Mouse (Mus musculus) midbrain, embryonic 10.5 days (tissue): ENCODE results near the gene Porcn. TPM values are rescaled to one million over a fixed set of nuclear protein-coding genes. Genes with fewer than 3 reads are reported as not detected.

ENCODE experiments used
- DNase-seq: peaks from one replicate; pipeline ENCODE4 v3.0.0-alpha.2; 2017; ENCODE audit warnings: low spot score
- H3K27ac ChIP-seq: fragments of 300-500 bp; sonication (generic); replicated peaks from 2 replicates; pipeline ENCODE4 v1.5.1; 2016; ENCODE audit warnings: mild to moderate bottlenecking
- H3K27me3 ChIP-seq: fragments of 300-500 bp; sonication (generic); 2 replicates; pipeline ENCODE4 v1.6.1; 2016; ENCODE audit warnings: low read depth, mild to moderate bottlenecking; ENCODE audit not compliant: poor library complexity, severe bottlenecking
- H3K36me3 ChIP-seq: fragments of 300-500 bp; sonication (generic); 2 replicates; pipeline ENCODE4 v1.6.1; 2016; ENCODE audit warnings: mild to moderate bottlenecking, moderate library complexity
- H3K4me1 ChIP-seq: fragments of 300-500 bp; sonication (generic); 2 replicates; pipeline ENCODE4 v1.6.1; 2016
- H3K4me3 ChIP-seq: fragments of 300-500 bp; sonication (generic); 2 replicates; pipeline ENCODE4 v1.5.1; 2016; ENCODE audit warnings: mild to moderate bottlenecking, moderate library complexity
- H3K9me3 ChIP-seq: fragments of 300-500 bp; sonication (generic); replicated peaks from 2 replicates; pipeline ENCODE4 v1.6.1; 2016; ENCODE audit warnings: mild to moderate bottlenecking
- WGBS: fragments of 180-500 bp; shearing (Covaris S2); methylation state at CpG from one replicate; pipeline ENCODE4 v1.1.7; 2016; 5-methylcytosine and 5-hydroxymethylcytosine counted together
- polyA plus RNA-seq: library from polyadenylated mRNA; unstranded; fragments of >200 nt; fragmentation: Nextera tagmentation; extraction: Ambion mirVana; gene quantifications from 2 replicates; pipeline ENCODE4 v1.2.1, GENCODE M21; 2016

Porcn gene
- polyA plus RNA-seq, 1 experiment from 2014 or later: 12.2 TPM

GRCm38 (mm10) chrX:8223473-8223872 is 17.1 kb upstream of the Porcn start:
- no peaks in the 10 kb centered on the region for H3K4me1 ChIP-seq
- H3K4me3 ChIP-seq: no peak overlapping the region
- H3K27ac ChIP-seq: no peak overlapping the region
- H3K27me3 ChIP-seq: peaks cover 10% of the 10 kb centered on the region
- DNase-seq: no peak
- H3K9me3 ChIP-seq: peaks cover 5% of the 10 kb centered on the region; the same call in 1 of the 2 replicates
- no peaks in the 10 kb centered on the region for H3K36me3 ChIP-seq
- WGBS: 89% methylated on average over 7 of the region's 7 CpGs

DNA sequence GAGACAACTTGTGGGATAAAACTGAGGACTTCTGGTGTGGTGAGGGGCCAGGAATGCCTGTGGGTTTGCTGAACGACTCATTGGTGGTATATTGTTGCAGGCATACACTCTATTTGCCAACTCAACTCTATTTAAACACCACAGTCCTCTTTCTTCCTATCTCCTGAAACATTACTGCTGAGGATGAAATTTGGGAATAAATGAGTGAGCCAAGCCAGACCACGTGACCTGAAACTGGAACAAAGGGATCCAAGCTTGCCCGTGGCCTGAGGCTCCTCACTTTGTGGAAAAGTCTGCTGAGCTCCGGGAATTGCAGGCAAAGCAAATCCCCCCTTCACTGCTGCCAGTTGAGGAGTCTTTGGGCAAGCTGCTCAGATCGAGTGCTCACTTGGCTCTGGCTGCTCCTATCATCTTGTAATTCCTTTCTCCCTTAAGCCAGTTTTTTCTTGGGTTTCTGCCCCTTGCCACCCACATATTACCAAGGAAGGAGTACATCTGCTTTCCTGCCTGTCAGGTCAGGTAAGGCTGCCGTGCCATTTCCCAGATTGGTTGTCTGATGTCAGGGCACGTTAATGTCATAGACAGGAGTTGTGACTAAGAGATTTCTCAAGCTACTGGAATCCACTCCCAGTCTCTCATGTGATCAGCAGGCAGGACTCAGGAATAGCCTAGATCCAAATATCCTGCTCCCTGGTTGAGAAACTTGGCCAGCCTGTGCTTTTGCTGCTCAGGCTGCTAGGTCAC is 16.5 kb upstream of the Porcn start:
- peaks cover 5% of the 10 kb centered on the region; the same call in 1 of the 2 replicates for H3K9me3 ChIP-seq
- H3K36me3 ChIP-seq: no peaks in the 10 kb centered on the region
- no peaks in the 10 kb centered on the region for H3K4me1 ChIP-seq
- no peak overlapping the region for H3K27ac ChIP-seq
- no peak overlapping the region for H3K4me3 ChIP-seq
- 62% methylated on average over 7 of the region's 7 CpGs for WGBS
- no peak for DNase-seq
- peaks cover 11% of the 10 kb centered on the region for H3K27me3 ChIP-seq

DNA sequence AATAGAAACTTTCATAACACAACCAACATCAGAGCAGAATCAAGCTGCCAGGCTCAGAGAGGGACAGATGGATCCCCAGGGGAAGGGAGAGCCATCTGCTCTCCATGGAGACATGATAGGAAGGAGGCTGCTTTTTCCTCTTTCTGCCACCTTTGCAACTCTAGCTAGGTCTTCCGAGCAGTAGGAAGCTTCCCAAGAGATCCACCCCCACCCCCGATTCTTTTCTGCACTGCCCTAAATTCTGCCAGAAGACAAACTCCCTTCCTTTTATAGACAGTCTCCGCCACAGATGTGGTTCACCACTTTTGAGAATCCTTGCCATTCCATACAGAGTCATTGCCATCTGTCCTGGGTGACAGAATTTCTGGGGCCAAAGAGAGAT is 16.0 kb upstream of the Porcn start:
- WGBS: 78% methylated on average over 3 of the region's 3 CpGs
- DNase-seq: no peak

GRCm38 (mm10) chrX:8219651-8220050 is 13.3 kb upstream of the Porcn start:
- Histone ChIP-seq H3K9me3 (0 out of 2 replicates have a peak, but pooled peaks cover 5% of the 10 kb centered on the region), H3K27me3 (peaks cover 11% of the 10 kb centered on the region), H3K36me3 (no peaks in the 10 kb centered on the region), H3K27ac (no peak overlapping the region), H3K4me1 (no peaks in the 10 kb centered on the region), H3K4me3 (no peak overlapping the region)
- 30% methylated on average over 8 of the region's 8 CpGs for WGBS
- DNase-seq: no peak

More for the DNA sequence above, 16.0 kb upstream of the Porcn start:
- Histone ChIP-seq H3K36me3 (no peaks in the 10 kb centered on the region), H3K4me3 (no peak overlapping the region), H3K27ac (no peak overlapping the region), H3K9me3 (peaks cover 5% of the 10 kb centered on the region; the same call in 1 of the 2 replicates), H3K4me1 (no peaks in the 10 kb centered on the region), H3K27me3 (peaks cover 11% of the 10 kb centered on the region)

GRCm38 (mm10) chrX:8218114-8218513 is 11.8 kb upstream of the Porcn start:
- 54% methylated on average over 2 of the region's 2 CpGs for WGBS

GRCm38 (mm10) chrX:8217383-8217782 is 11.1 kb upstream of the Porcn start:
- no peak overlapping the region for H3K27ac ChIP-seq
- 36% methylated on average over 6 of the region's 6 CpGs for WGBS
- H3K9me3 ChIP-seq: 0 out of 2 replicates have a peak, but pooled peaks cover 5% of the 10 kb centered on the region
- peaks cover 11% of the 10 kb centered on the region for H3K27me3 ChIP-seq
- no peaks in the 10 kb centered on the region for H3K36me3 ChIP-seq
- no peak overlapping the region for H3K4me3 ChIP-seq
- no peak for DNase-seq
- no peaks in the 10 kb centered on the region for H3K4me1 ChIP-seq

More at GRCm38 (mm10) chrX:8218114-8218513, 11.8 kb upstream of the Porcn start:
- H3K27me3 ChIP-seq: peaks cover 11% of the 10 kb centered on the region
- H3K27ac ChIP-seq: no peak overlapping the region
- no peaks in the 10 kb centered on the region for H3K4me1 ChIP-seq
- H3K36me3 ChIP-seq: no peaks in the 10 kb centered on the region
- H3K9me3 ChIP-seq: 0 out of 2 replicates have a peak, but pooled peaks cover 5% of the 10 kb centered on the region
- no peak overlapping the region for H3K4me3 ChIP-seq
- no peak for DNase-seq

DNA sequence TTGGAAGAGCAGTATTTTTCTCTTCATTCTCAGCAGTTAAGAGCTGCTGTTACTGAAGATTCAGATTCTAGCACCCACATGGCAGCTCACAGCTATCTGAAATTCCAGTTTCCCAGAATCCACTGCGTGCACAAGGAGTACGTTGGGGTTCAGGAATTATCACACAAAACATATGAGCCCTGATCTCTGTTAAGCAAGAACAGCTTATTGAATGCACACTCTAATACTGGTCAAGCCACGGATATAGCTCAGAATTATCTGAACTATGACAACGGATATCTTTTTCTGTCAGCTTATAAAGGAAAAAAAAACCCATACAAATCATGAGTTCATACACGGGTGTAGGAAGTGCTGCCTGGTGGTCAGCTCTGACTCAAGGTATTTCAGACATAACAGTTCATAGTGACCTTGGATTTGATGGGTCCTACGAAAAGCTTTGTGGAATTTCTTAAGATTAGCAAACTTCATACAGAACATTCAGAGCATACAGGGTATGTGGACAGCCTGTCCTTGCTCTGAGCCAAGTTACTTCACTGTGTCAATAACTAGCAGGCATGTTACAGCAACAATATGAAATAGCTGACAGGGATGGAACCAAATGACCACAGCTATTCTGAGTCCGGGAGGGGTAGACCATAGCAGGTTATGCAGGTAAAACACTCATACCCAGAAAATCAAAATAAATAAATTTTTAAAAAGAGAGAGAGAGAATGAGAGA is 5.3 kb upstream of the Porcn start:
- DNase-seq: no peak
- 77% methylated on average over 7 of the region's 7 CpGs for WGBS
- Histone ChIP-seq H3K4me1 (no peaks in the 10 kb centered on the region), H3K27ac (no peak overlapping the region), H3K27me3 (no peaks in the 10 kb centered on the region), H3K9me3 (no peaks in the 10 kb centered on the region; the same call in 1 of the 2 replicates), H3K4me3 (no peak overlapping the region), H3K36me3 (no peaks in the 10 kb centered on the region)

DNA sequence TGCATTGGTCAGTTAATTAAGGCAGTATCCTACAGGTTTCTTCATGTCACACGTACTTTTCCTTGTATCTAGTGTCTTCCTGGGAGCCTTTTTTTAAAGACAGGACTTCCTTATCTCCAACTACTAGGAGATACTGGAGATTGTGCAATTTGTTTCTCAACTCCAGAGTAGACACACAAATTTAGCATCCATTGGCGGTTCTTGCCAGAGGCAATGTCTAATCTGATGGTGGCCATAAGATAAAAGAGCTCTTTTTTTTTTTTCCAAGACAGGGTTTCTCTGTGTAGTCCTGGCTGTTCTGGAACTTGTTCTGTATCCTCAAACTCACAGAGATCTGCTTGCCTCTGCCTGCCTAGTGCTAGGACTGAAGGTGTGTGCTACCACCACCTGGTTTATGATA is 3.4 kb upstream of the Porcn start:
- DNase-seq: no peak
- H3K4me1 ChIP-seq: peaks cover 5% of the 10 kb centered on the region
- peaks cover 5% of the 10 kb centered on the region for H3K9me3 ChIP-seq
- no peaks in the 10 kb centered on the region for H3K27me3 ChIP-seq
- WGBS: 71% methylated on average over 2 of the region's 2 CpGs
- H3K27ac ChIP-seq: no peak overlapping the region
- no peak overlapping the region for H3K4me3 ChIP-seq
- no peaks in the 10 kb centered on the region for H3K36me3 ChIP-seq

GRCm38 (mm10) chrX:8207224-8207623 is 899 bp upstream of the Porcn start:
- H3K9me3 ChIP-seq: peaks cover 12% of the 10 kb centered on the region
- no peak overlapping the region for H3K4me3 ChIP-seq
- 26% methylated on average over 4 of the region's 4 CpGs for WGBS
- peaks cover 5% of the 10 kb centered on the region for H3K4me1 ChIP-seq
- H3K36me3 ChIP-seq: no peaks in the 10 kb centered on the region
- H3K27ac ChIP-seq: no peak overlapping the region
- peaks cover 5% of the 10 kb centered on the region; the same call in 1 of the 2 replicates for H3K27me3 ChIP-seq
- DNase-seq: no peak

DNA sequence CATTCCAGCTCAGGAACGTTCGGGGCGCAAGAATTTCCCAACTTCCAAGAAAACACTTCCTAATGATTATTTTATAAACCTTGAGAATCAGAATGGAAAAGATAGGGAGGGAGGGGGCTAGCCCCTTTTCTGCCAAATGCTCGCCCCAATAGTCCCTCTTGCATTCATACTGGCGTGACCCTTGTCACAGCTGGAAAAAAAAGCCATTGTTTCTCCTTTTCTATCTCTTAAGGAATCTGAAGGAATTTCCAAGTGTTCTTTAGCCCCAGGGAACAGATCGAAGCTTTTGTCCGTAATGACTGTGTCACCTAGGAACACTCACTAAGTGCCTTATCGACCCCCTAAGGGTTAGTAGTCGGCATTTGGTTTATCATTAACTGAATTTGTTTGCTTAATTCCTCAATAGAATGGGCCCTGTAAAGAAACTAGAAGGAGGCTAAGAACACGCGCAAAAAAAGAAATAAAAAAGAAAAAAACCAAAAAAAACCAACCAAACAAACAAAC is 421 bp upstream of the Porcn start:
- H3K36me3 ChIP-seq: no peaks in the 10 kb centered on the region
- 15% methylated on average over 11 of the region's 11 CpGs for WGBS
- H3K9me3 ChIP-seq: peaks cover 12% of the 10 kb centered on the region
- H3K27ac ChIP-seq: peak overlapping the region; percentile 75; the same call in 1 of the 2 replicates
- peak overlapping the region; percentile 61 for H3K4me3 ChIP-seq
- H3K4me1 ChIP-seq: peaks cover 5% of the 10 kb centered on the region
- DNase-seq: no peak
- H3K27me3 ChIP-seq: peaks cover 5% of the 10 kb centered on the region; the same call in 1 of the 2 replicates

- H3K36me3 ChIP-seq: no peaks in the 10 kb centered on the region
- DNase-seq: no peak
- H3K4me1 ChIP-seq: peaks cover 5% of the 10 kb centered on the region
- peak overlapping the region; percentile 61 for H3K4me3 ChIP-seq
- peaks cover 18% of the 10 kb centered on the region for H3K9me3 ChIP-seq
- WGBS: 34% methylated on average over 7 of the region's 7 CpGs
- peaks cover 5% of the 10 kb centered on the region; the same call in 1 of the 2 replicates for H3K27me3 ChIP-seq
- H3K27ac ChIP-seq: no peak overlapping the region
Observed at GRCm38 (mm10) chrX:8205551-8205950, 774 bp downstream of the Porcn start.

DNA sequence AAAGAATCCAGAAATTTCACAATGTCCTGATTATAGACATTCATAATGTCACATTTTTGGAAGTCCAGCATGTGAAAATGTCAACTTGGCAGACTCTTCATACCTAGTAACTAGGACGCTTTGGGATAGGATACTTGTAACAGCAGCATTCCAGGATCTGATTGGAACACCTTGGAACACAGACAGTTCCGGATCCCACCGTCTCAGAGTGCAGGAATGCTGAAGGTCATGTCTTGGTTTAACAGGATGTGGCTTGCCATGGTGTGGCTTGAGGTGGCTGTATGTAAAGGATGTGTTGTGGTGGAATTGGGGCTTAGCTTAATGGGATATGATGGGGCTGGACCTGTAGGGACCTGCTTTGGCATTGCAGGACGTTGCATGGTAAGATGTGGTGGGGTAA is 1.2 kb downstream of the Porcn start:
- Histone ChIP-seq H3K27ac (no peak overlapping the region), H3K9me3 (peaks cover 18% of the 10 kb centered on the region), H3K4me1 (peaks cover 5% of the 10 kb centered on the region), H3K36me3 (no peaks in the 10 kb centered on the region), H3K27me3 (peaks cover 5% of the 10 kb centered on the region; the same call in 1 of the 2 replicates), H3K4me3 (no peak overlapping the region)
- DNase-seq: no peak
- 69% methylated on average over 4 of the region's 4 CpGs for WGBS
